Mouse (Mus musculus) monocyte, adult 59 days (primary cell): ENCODE data around the gene Cd300ld3. TPM values are rescaled to one million over a fixed set of nuclear protein-coding genes. Genes with fewer than 3 reads are reported as not detected.

Experiments used
- total RNA-seq, 2 experiments: library from RNA; stranded (reverse); gene quantifications; one replicate each; pipeline ENCODE4 v1.2.4; 2023

The Cd300ld3 gene
- 100 to 1,000 TPM; 153 to 264 TPM for total RNA-seq

GRCm38 (mm10) chr11:115048259-115048658 lies at the start of gene Cd300ld3:
Cd300ld3 (minus strand) TSS chr11:115048409.

GRCm38 (mm10) chr11:115091362-115091901 lies 43.2 kb upstream of the Cd300ld3 start, which contains the start of gene Rab37:
Rab37 (plus strand) TSS chr11:115091431.

GRCm38 (mm10) chr11:115062077-115062476 lies 13.9 kb upstream of the Cd300ld3 start, which contains the start of gene Cd300e:
Cd300e (minus strand) TSS chr11:115062177.

GRCm38 (mm10) chr11:115037669-115038068 lies 10.5 kb downstream of the Cd300ld3 start, which contains the start of gene Cd300ld5:
Cd300ld5 (minus strand) TSS chr11:115037769.

GRCm38 (mm10) chr11:115026912-115027311 lies 21.3 kb downstream of the Cd300ld3 start, which contains the start of gene Cd300ld4:
Cd300ld4 (minus strand) TSS chr11:115027012.

GRCm38 (mm10) chr11:115016093-115016492 lies 32.1 kb downstream of the Cd300ld3 start, which contains the start of gene Cd300ld2:
Cd300ld2 (minus strand) TSS chr11:115016193.

GRCm38 (mm10) chr11:115001474-115002040 lies 46.7 kb downstream of the Cd300ld3 start, which contains the start of gene Cd300c2:
Cd300c2 (minus strand) TSS chr11:115001880.

Other genes with a start within 250 kb of the Cd300ld3 start
- gene Gpr142, start 249.5 kb downstream of the Cd300ld3 start, total RNA-seq = not detected
- 10 to 100 TPM; 22.6 to 32.7 TPM for gene Gprc5c, start 197.3 kb downstream of the Cd300ld3 start, total RNA-seq
- 100 to 1,000 TPM; 240 to 258 TPM for gene Cd300a, start 158.4 kb downstream of the Cd300ld3 start, total RNA-seq
- 100 to 1,000 TPM in 1 of 2 experiments, 10 to 100 TPM in 1; 96.4 to 113 TPM for gene Cd300lb, start 114.0 kb downstream of the Cd300ld3 start, total RNA-seq
- gene Cd300c, start 79.3 kb downstream of the Cd300ld3 start, total RNA-seq = 1 to 10 TPM; 2.6 to 3.0 TPM
- 10 to 100 TPM; 70.1 to 76.9 TPM for gene Cd300ld, start 58.5 kb downstream of the Cd300ld3 start, total RNA-seq
- 100 to 1,000 TPM; 272 to 297 TPM for gene Cd300c2, start 46.5 kb downstream of the Cd300ld3 start, total RNA-seq
- gene Cd300ld2, start 32.2 kb downstream of the Cd300ld3 start, total RNA-seq = under 1 TPM in 1 of 2 experiments, not detected in 1; 0.91 TPM
- gene Cd300ld4, start 21.4 kb downstream of the Cd300ld3 start, total RNA-seq = 1 to 10 TPM; 1.1 to 1.7 TPM
- 100 to 1,000 TPM; 259 to 275 TPM for gene Cd300ld5, start 10.6 kb downstream of the Cd300ld3 start, total RNA-seq
- gene Cd300e, start 13.8 kb upstream of the Cd300ld3 start, total RNA-seq = 100 to 1,000 TPM; 126 to 137 TPM
- gene Rab37, start 43.0 kb upstream of the Cd300ld3 start, total RNA-seq = 1 to 10 TPM; 1.5 to 1.6 TPM
- gene Cd300lf, start 85.6 kb upstream of the Cd300ld3 start, total RNA-seq = 10 to 100 TPM; 28.8 to 29.9 TPM
- 10 to 100 TPM; 82.4 to 86.6 TPM for gene Slc9a3r1, start 114.9 kb upstream of the Cd300ld3 start, total RNA-seq
- 10 to 100 TPM; 59.0 to 72.0 TPM for gene Tmem104, start 139.1 kb upstream of the Cd300ld3 start, total RNA-seq
- gene Nat9, start 139.4 kb upstream of the Cd300ld3 start, total RNA-seq = 10 to 100 TPM; 16.3 to 18.5 TPM
- not detected for gene Grin2c, start 218.8 kb upstream of the Cd300ld3 start, total RNA-seq
- gene Fdxr, start 228.6 kb upstream of the Cd300ld3 start, total RNA-seq = 10 to 100 TPM; 10.6 to 12.1 TPM
- 1 to 10 TPM; 1.2 to 1.4 TPM for gene Fads6, start 249.3 kb upstream of the Cd300ld3 start, total RNA-seq